Mouse (Mus musculus): ENCODE measurements around the gene Htra3.

DNA sequence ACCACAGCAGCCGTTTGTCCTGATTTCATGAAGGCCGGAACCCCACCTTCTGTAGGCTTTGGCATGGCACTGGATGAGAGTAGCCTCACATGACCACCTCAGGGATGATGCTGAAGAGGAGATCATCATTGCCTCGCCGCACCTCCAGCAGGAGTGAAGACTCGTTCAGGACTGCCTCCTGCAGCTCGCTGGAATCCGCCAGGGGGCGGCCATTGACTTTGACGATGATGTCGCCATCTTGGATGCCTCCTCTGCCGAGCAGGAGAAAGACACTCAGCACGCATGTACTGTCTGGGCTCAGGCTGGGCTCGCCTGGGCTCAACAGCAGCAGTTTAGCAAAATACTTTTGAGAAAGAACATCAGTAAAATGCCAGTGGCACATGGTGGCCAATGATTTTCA lies 26.7 kb downstream of the Htra3 start:
- TF ChIP-seq CTCF (IDR thresholded peaks at IDR 0.05) = no peak
- no peak for TF ChIP-seq EP300 (IDR thresholded peaks at IDR 0.05)

Measured in lung, postnatal 0 days (tissue).